Mouse (Mus musculus) forebrain, embryonic 11.5 days (tissue): ENCODE results near the gene Slc23a3. TPM values are rescaled to one million over a fixed set of nuclear protein-coding genes. Genes with fewer than 3 reads are reported as not detected.

Experiments
- ATAC-seq: fragments of 200-750 bp; cut with Nextera tagmentation; replicated peaks from 2 replicates; pipeline ENCODE4 v1.8.0; 2017; ENCODE audit warnings: moderate TSS enrichment; ENCODE audit not compliant: low FRiP score
- DNase-seq: peaks from one replicate; pipeline ENCODE4 v3.0.0-alpha.2; 2017; ENCODE audit warnings: low spot score
- H3K27ac ChIP-seq: fragments of 300-500 bp; sonication (generic); 2 replicates; pipeline ENCODE4 v1.5.1; 2014; ENCODE audit warnings: low read depth, low read length
- H3K27me3 ChIP-seq: fragments of 300-500 bp; sonication (generic); 2 replicates; pipeline ENCODE4 v1.6.1; 2014; ENCODE audit warnings: mild to moderate bottlenecking, low read length, mixed read lengths; ENCODE audit not compliant: control insufficient read depth, insufficient read depth
- H3K36me3 ChIP-seq: fragments of 300-500 bp; sonication (generic); 2 replicates; pipeline ENCODE4 v1.6.1; 2014; ENCODE audit warnings: mild to moderate bottlenecking, low read length, moderate library complexity, mixed read lengths; ENCODE audit not compliant: control insufficient read depth, insufficient read depth
- H3K4me1 ChIP-seq: fragments of 300-500 bp; sonication (generic); replicated peaks from 2 replicates; pipeline ENCODE4 v1.6.1; 2014; ENCODE audit warnings: low read length, mixed read lengths; ENCODE audit not compliant: control insufficient read depth, insufficient read depth
- H3K4me2 ChIP-seq: fragments of 300-500 bp; sonication (generic); 2 replicates; pipeline ENCODE4 v1.6.1; 2014; ENCODE audit warnings: low read depth, mild to moderate bottlenecking, low read length, moderate library complexity, mixed read lengths; ENCODE audit not compliant: severe bottlenecking
- H3K4me3 ChIP-seq: fragments of 300-500 bp; sonication (generic); 2 replicates; pipeline ENCODE4 v1.5.1; 2014; ENCODE audit warnings: low read depth, low read length
- H3K9ac ChIP-seq: fragments of 300-500 bp; sonication (generic); 2 replicates; pipeline ENCODE4 v1.6.1; 2014; ENCODE audit warnings: low read length
- H3K9me3 ChIP-seq: fragments of 300-500 bp; sonication (generic); 2 replicates; pipeline ENCODE4 v1.6.1; 2016; ENCODE audit warnings: low read length, mixed read lengths; ENCODE audit not compliant: control insufficient read depth
- WGBS: fragments of 180-500 bp; shearing (Covaris S2); extraction: QIAGEN DNeasy Blood & Tissue Kit; methylation state at CpG from one replicate; pipeline ENCODE4 v1.1.7; 2014; 5-methylcytosine and 5-hydroxymethylcytosine counted together
- polyA plus RNA-seq: library from polyadenylated mRNA; unstranded; fragments of >200 nt; fragmentation: Nextera tagmentation; extraction: Ambion mirVana; gene quantifications from 2 replicates; pipeline ENCODE4 v1.2.1, GENCODE M21; 2014

The Slc23a3 gene
- polyA plus RNA-seq, 1 experiment from 2014 or later: 0.15 TPM

DNA sequence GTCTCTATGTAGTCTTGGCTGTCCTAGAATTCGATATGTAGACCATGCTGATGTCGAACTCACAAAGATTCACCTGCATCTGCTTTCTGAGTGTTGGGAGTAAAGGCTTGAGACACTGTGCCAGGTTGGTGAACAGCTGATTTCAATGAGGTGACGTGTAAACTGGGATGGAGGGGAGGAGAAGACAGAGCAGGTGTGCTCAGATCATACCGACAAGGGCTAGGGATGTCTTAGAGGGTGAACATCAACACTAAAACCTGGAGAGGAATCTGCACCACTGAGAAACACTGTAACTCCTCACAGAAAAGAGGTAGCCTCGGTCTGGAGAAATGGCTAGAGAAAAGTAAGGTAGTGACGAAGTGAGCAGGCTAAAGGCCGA lies 34.4 kb upstream of the Slc23a3 start:
- WGBS: 8% methylated on average over 7 of the region's 7 CpGs
- no peaks in the 10 kb centered on the region; the same call in 1 of the 2 replicates for H3K4me1 ChIP-seq
- H3K9me3 ChIP-seq: no peaks in the 10 kb centered on the region
- peak overlapping the region; percentile 53 for H3K4me2 ChIP-seq
- peak overlapping the region; percentile 67 for H3K9ac ChIP-seq
- ATAC-seq (peak; percentile 18; the same call in 1 of the 2 replicates), DNase-seq (no peak)
- no peaks in the 10 kb centered on the region for H3K27me3 ChIP-seq
- no peaks in the 10 kb centered on the region for H3K36me3 ChIP-seq
- no peak overlapping the region for H3K27ac ChIP-seq
- peak overlapping the region; percentile 71 for H3K4me3 ChIP-seq

DNA sequence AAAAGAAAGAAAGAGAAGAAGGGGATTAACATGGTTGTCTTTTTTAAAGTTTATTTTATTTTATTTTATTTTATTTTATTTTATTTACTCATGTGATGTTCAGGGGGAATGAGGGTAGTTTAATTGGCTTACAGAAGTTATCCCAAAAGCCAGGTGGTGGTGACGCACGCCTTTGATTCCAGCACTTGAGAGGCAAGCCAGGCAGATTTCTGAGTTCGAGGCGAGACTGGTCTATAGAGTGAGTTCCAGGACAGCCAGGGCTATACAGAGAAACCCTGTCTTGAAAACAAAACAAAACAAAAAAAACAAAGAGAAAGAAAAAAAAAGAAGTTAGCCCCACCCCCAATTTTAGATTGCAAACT lies 26.5 kb upstream of the Slc23a3 start:
- no peak overlapping the region for H3K4me3 ChIP-seq
- ATAC-seq (no peak), DNase-seq (no peak)
- no peak overlapping the region for H3K9ac ChIP-seq
- H3K27me3 ChIP-seq: no peaks in the 10 kb centered on the region
- 84% methylated on average over 4 of the region's 4 CpGs for WGBS
- no peak overlapping the region for H3K4me2 ChIP-seq
- H3K4me1 ChIP-seq: no peaks in the 10 kb centered on the region
- H3K36me3 ChIP-seq: no peaks in the 10 kb centered on the region
- H3K9me3 ChIP-seq: no peaks in the 10 kb centered on the region
- no peak overlapping the region for H3K27ac ChIP-seq

DNA sequence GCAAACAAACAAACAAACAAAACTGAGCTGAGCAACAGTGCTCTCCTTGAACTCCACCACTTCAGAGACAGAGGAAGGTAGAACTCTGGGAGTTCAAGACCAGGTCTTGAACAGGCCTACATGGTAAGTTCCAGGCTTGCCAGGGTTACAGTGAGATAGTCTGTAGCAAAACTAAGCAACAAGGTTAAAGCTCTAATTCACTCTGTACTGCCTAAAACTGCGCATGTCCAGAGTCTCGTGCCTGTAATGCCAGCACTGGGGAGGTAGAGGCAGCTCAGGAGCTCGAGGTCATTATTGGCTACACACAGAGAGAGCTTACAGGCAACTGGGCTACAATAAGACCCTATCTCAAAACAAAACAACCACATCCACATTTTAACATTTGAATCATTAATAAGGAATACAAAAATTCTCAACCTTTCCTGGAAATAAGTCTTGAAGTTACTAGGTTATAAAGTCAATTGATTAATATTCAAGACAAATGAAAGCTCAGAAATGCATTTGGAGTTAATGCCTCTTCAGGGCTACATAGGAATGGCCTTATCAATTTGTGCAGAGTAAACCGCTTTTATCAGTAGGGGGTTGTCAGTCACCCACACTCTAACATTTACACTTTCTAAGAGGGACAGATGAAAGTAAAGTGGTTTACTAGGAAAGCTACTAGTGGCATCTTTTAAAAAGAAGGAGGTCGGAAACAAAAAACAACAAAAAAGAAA lies 26.0 kb upstream of the Slc23a3 start:
- no peaks in the 10 kb centered on the region for H3K36me3 ChIP-seq
- no peaks in the 10 kb centered on the region for H3K4me1 ChIP-seq

DNA sequence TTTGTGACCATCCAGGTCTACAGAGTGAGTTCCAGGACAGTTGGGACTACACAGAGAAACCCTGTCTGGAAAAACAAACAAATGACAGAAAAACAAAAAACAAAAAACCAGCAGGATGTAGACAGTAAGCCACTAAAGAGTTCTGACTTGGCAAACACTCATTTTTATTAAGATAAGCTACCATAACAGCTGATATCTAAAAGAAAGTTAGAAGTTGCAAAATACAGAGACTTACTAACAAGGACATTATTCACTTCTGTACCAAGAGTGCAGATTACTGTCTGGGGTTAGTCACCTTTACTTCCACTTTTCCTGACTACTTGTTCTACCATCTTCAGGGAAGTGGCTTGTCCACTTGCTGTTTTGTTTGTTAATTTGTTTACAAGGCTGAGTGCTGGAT lies 25.3 kb upstream of the Slc23a3 start:
- Histone ChIP-seq H3K9ac (no peak overlapping the region), H3K4me2 (no peak overlapping the region), H3K27me3 (no peaks in the 10 kb centered on the region), H3K36me3 (no peaks in the 10 kb centered on the region), H3K27ac (no peak overlapping the region), H3K9me3 (no peaks in the 10 kb centered on the region), H3K4me3 (no peak overlapping the region), H3K4me1 (no peaks in the 10 kb centered on the region)
- no peak for DNase-seq
- ATAC-seq: no peak

More for the DNA sequence above, 26.0 kb upstream of the Slc23a3 start:
- Histone ChIP-seq H3K9me3 (no peaks in the 10 kb centered on the region), H3K9ac (no peak overlapping the region), H3K27me3 (no peaks in the 10 kb centered on the region), H3K4me2 (no peak overlapping the region), H3K4me3 (no peak overlapping the region), H3K27ac (no peak overlapping the region)
- ATAC-seq (no peak), DNase-seq (no peak)
- WGBS: 70% methylated on average over 5 of the region's 5 CpGs

DNA sequence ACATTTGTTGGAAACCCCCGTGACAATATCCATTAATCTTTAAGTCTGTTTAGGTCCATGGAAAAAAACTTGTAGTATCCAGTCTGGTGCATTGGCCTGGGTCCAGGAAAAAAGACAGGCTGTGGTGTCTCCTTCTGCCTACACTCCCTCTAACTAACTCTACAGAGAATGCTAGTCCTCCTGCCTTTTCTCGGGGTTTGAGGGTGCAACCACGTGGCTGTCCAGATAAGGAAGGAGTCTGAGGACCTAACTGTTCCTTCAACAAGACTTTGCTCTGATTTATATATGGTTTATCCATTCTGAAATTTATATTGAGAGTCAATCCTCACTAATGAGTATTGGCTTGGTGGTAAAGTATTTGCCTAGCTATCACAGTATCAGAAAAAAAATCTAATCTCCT lies 22.1 kb upstream of the Slc23a3 start:
- no peak overlapping the region for H3K4me2 ChIP-seq
- H3K27ac ChIP-seq: no peak overlapping the region
- H3K9me3 ChIP-seq: no peaks in the 10 kb centered on the region
- H3K27me3 ChIP-seq: no peaks in the 10 kb centered on the region
- WGBS: 76% methylated on average over 3 of the region's 3 CpGs
- no peak for ATAC-seq
- H3K4me3 ChIP-seq: no peak overlapping the region
- no peaks in the 10 kb centered on the region for H3K36me3 ChIP-seq
- H3K9ac ChIP-seq: no peak overlapping the region
- H3K4me1 ChIP-seq: no peaks in the 10 kb centered on the region
- DNase-seq: no peak

DNA sequence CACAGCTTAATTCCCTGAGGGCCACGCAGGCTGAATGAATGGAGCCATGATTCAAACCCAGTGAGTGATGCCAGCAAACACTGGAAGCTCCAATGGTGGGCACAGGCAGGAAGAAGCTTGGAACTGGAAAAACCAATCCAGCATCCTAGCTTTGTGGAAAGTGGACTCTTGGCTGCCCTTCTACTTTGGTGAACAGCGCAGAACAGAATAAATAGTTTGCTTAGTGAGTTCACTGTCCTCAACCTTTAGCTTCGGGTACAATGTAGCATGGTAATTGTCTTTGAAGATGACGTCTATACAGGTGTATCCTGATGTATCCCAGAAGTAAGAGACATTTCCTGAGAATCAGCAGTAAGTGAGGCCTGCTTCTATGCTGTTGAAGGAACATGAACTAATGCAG lies 15.0 kb upstream of the Slc23a3 start:
- Histone ChIP-seq H3K4me2 (no peak overlapping the region), H3K4me3 (no peak overlapping the region), H3K9ac (no peak overlapping the region), H3K9me3 (no peaks in the 10 kb centered on the region), H3K36me3 (peaks cover 5% of the 10 kb centered on the region), H3K27me3 (no peaks in the 10 kb centered on the region), H3K27ac (no peak overlapping the region), H3K4me1 (no peaks in the 10 kb centered on the region; the same call in 1 of the 2 replicates)
- WGBS: 90% methylated on average over 4 of the region's 4 CpGs
- no peak for ATAC-seq
- no peak for DNase-seq

DNA sequence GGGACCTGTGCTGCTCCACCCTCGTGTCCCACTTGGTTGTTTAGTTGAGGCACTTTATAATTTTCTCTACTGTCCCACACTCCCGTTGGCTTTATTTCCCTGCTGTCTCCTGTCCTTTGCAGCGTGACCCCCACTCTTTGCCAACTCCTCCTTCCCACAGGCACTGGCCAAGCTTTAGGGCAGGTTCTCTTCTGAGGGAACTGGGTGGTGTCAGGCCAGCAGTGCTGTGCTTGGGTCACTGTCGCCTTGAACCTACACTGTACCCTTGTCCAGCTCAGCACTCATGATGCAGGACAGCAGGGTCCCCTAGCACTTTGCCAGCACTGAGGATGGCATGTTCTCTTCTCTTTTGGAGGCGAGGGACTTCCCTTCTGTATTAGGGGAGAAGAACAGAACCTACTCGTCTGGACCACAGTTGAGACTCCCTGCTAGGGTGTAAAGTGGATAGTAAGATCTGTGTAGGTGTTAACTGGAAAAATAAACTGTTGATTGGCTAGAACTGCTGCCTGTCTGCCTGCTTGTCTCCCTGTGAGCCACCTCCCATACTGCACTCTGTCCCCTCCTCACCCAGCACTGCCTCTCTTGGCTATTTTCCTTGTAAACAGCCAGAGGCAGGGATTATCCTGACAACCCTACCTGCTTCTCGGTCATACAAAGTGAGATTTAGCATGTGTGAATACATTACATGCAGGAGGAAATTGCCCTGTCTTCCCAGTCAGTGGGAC lies 13.9 kb upstream of the Slc23a3 start:
- WGBS: 84% methylated on average over 7 of the region's 7 CpGs
- Histone ChIP-seq H3K4me2 (no peak overlapping the region), H3K4me1 (no peaks in the 10 kb centered on the region; the same call in 1 of the 2 replicates), H3K9me3 (no peaks in the 10 kb centered on the region), H3K27me3 (no peaks in the 10 kb centered on the region), H3K36me3 (peaks cover 5% of the 10 kb centered on the region), H3K4me3 (no peak overlapping the region), H3K9ac (no peak overlapping the region), H3K27ac (no peak overlapping the region)
- ATAC-seq (no peak), DNase-seq (no peak)

DNA sequence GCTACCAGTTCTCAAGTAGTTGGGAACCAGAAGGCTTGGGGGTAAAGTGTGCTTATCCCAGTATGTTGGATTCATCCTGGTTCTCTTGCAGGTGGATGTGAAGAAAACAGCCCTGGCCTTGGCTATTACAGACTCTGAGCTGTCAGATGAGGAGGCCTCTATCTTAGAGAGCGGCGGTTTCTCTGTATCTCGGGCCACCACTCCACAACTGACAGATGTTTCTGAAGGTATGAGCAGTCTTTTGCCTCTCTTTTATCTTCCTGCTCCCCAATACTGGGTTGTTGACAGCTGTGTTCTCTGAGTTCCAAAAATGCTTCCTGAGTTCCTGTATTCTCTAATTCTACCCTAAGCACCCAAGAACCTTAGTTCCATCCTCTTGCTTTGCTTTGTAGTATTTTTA lies 11.9 kb upstream of the Slc23a3 start:
- peaks cover 4% of the 10 kb centered on the region; the same call in 1 of the 2 replicates for H3K4me1 ChIP-seq
- ATAC-seq (no peak), DNase-seq (no peak)
- no peak overlapping the region for H3K27ac ChIP-seq
- H3K9me3 ChIP-seq: no peaks in the 10 kb centered on the region
- no peak overlapping the region for H3K9ac ChIP-seq
- H3K4me3 ChIP-seq: no peak overlapping the region
- H3K36me3 ChIP-seq: peaks cover 5% of the 10 kb centered on the region
- WGBS: 97% methylated on average over 3 of the region's 3 CpGs
- H3K27me3 ChIP-seq: no peaks in the 10 kb centered on the region
- no peak overlapping the region for H3K4me2 ChIP-seq
